Mouse (Mus musculus) midbrain, embryonic 11.5 days (tissue): ENCODE results near the gene Cyp26c1. TPM values are rescaled to one million over a fixed set of nuclear protein-coding genes. Genes with fewer than 3 reads are reported as not detected.

Source experiments
- ATAC-seq: fragments of 200-750 bp; cut with Nextera tagmentation; 2 replicates; pipeline ENCODE4 v1.8.0; 2017; ENCODE audit warnings: moderate TSS enrichment, moderate library complexity; ENCODE audit not compliant: low FRiP score
- DNase-seq: peaks from one replicate; pipeline ENCODE4 v3.0.0; 2015; ENCODE audit warnings: low spot score; ENCODE audit errors: missing footprints
- H3K27ac ChIP-seq: fragments of 300-500 bp; sonication (generic); 2 replicates; pipeline ENCODE4 v1.5.1; 2014; ENCODE audit warnings: low read depth, low read length
- H3K27me3 ChIP-seq: fragments of 300-500 bp; sonication (generic); 2 replicates; pipeline ENCODE4 v1.6.1; 2014; ENCODE audit warnings: mild to moderate bottlenecking, low read length, moderate library complexity, mixed read lengths; ENCODE audit not compliant: control insufficient read depth, insufficient read depth
- H3K36me3 ChIP-seq: fragments of 300-500 bp; sonication (generic); 2 replicates; pipeline ENCODE4 v1.6.1; 2014; ENCODE audit warnings: mild to moderate bottlenecking, low read length, moderate library complexity, mixed read lengths; ENCODE audit not compliant: control insufficient read depth, insufficient read depth
- H3K4me1 ChIP-seq: fragments of 300-500 bp; sonication (generic); 2 replicates; pipeline ENCODE4 v1.6.1; 2014; ENCODE audit warnings: low read length; ENCODE audit not compliant: control insufficient read depth, insufficient read depth
- H3K4me2 ChIP-seq: fragments of 300-500 bp; sonication (generic); 2 replicates; pipeline ENCODE4 v1.6.1; 2014; ENCODE audit warnings: mild to moderate bottlenecking, moderate library complexity
- H3K4me3 ChIP-seq: fragments of 300-500 bp; sonication (generic); 2 replicates; pipeline ENCODE4 v1.5.1; 2014; ENCODE audit warnings: low read depth, low read length
- H3K9ac ChIP-seq: fragments of 300-500 bp; sonication (generic); 2 replicates; pipeline ENCODE4 v1.6.1; 2014; ENCODE audit warnings: low read length
- H3K9me3 ChIP-seq: fragments of 300-500 bp; sonication (generic); 2 replicates; pipeline ENCODE4 v1.6.1; 2016; ENCODE audit warnings: low read length; ENCODE audit not compliant: control insufficient read depth
- WGBS: fragments of 180-500 bp; shearing (Covaris S2); extraction: QIAGEN DNeasy Blood & Tissue Kit; methylation state at CpG from one replicate; pipeline ENCODE4 v1.1.7; 2014; 5-methylcytosine and 5-hydroxymethylcytosine counted together
- polyA plus RNA-seq: library from polyadenylated mRNA; unstranded; fragments of >200 nt; fragmentation: Nextera tagmentation; extraction: Ambion mirVana; gene quantifications from 2 replicates; pipeline ENCODE4 v1.2.1, GENCODE M21; 2014

Cyp26c1 gene
- polyA plus RNA-seq, 1 experiment from 2014 or later: not detected

DNA sequence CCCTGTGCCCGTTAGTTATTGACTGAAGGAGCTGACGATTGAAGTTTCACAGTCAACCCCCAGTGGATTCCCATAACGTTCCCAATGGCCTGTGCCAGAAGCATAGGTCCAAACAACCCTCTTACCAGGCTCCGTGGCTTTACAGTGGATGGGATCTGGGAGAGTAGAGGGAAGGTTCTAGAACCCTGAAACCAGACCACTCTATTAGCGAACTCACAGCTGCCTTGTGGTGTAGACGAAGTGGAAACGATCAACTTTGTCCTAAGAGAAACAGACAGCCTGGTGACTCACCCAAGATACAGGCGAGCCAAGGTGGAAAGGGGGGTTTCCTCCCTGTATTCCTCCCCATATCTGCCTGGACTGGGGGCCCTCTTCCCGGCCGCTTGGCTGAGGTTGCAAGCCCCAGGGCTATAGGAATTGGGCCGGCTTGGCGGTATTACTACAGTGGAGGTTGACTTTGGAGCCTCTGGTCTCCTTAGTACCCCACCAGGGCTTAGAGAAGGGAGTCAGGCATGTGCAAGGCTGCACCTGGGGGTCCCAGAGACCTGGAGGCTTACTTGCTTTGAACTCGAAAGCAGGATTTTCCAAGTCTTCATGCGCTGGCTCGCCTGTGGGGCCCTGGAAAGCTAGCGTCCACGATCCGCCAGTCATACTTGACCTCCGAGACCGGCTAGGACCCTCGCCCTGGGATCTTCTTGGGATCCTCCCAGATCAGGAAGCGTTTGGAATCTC, 11.4 kb downstream of the Cyp26c1 start:
- no peak overlapping the region for H3K27ac ChIP-seq
- H3K4me1 ChIP-seq: peaks cover 26% of the 10 kb centered on the region
- H3K36me3 ChIP-seq: no peaks in the 10 kb centered on the region
- H3K9ac ChIP-seq: no peak overlapping the region
- ATAC-seq (no peak), DNase-seq (peak; percentile 93)
- peak overlapping the region; percentile 24 for H3K4me2 ChIP-seq
- 3% methylated on average over 22 of the region's 22 CpGs for WGBS
- peak overlapping the region; percentile 17; the same call in 1 of the 2 replicates for H3K4me3 ChIP-seq
- H3K9me3 ChIP-seq: no peaks in the 10 kb centered on the region
- H3K27me3 ChIP-seq: peaks cover 96% of the 10 kb centered on the region

DNA sequence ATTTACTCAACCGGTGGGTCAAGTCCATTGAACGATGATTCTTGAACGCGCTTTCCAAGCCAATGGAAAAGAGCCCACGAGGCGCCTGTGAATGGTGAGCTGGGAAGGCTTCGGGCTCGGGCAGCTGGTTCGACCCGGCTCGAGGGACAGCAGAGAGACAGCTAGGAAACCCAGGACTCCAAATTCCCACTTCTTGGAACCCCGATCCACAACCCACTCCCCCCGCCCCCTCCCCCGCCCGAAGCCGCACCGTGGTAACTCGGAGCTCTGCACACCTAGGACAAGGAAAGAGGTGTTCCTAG, 11.9 kb downstream of the Cyp26c1 start:
- Histone ChIP-seq H3K4me1 (peaks cover 26% of the 10 kb centered on the region), H3K36me3 (no peaks in the 10 kb centered on the region), H3K4me3 (peak overlapping the region; percentile 17), H3K27me3 (peaks cover 95% of the 10 kb centered on the region), H3K9ac (no peak overlapping the region), H3K9me3 (no peaks in the 10 kb centered on the region), H3K27ac (no peak overlapping the region), H3K4me2 (peak overlapping the region; percentile 29)
- DNase-seq (no peak), ATAC-seq (no peak)
- WGBS: 1% methylated on average over 18 of the region's 18 CpGs

DNA sequence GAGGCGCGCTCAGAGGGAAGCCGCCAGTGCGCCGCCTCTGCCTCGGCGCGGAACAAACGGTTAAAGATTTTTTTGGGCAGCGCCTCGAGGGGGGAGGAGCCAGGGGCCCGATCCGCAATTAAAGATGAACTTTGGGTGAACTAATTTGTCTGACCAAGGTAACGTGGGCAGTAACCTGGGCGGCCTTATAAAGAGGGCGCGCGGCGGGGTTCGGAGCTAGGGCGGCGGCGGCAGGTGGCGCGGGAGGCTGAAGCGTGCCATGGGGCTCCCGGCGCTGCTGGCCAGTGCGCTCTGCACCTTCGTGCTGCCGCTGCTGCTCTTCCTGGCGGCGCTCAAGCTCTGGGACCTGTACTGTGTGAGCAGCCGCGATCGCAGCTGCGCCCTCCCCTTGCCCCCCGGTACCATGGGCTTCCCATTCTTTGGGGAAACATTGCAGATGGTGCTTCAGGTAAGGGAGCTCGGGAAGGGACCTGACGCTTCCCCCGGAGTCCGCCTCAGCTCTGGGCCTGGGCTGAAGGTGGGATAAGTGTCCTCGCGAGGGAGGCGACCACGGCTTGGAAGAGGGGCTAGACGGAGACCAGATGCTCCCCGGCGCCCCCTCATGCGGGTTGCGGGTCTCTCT, 12.4 kb downstream of the Cyp26c1 start, which contains the start of gene Cyp26a1:
Gene Cyp26a1 (plus strand): TSS at position 148 of the 622 bp plus-strand sequence.
- Histone ChIP-seq H3K36me3 (no peaks in the 10 kb centered on the region), H3K9me3 (no peaks in the 10 kb centered on the region), H3K9ac (no peak within 1 kb of the TSS), H3K27me3 (peaks cover 95% of the 10 kb centered on the region), H3K4me1 (peaks cover 26% of the 10 kb centered on the region), H3K27ac (no peak within 1 kb of the TSS), H3K4me2 (peak within 1 kb of the TSS; percentile 29), H3K4me3 (peak within 1 kb of the TSS; percentile 17)
- WGBS: under 1% methylated on average over 51 of the region's 51 CpGs
- DNase-seq: peak; percentile 95
- ATAC-seq: no peak

DNA sequence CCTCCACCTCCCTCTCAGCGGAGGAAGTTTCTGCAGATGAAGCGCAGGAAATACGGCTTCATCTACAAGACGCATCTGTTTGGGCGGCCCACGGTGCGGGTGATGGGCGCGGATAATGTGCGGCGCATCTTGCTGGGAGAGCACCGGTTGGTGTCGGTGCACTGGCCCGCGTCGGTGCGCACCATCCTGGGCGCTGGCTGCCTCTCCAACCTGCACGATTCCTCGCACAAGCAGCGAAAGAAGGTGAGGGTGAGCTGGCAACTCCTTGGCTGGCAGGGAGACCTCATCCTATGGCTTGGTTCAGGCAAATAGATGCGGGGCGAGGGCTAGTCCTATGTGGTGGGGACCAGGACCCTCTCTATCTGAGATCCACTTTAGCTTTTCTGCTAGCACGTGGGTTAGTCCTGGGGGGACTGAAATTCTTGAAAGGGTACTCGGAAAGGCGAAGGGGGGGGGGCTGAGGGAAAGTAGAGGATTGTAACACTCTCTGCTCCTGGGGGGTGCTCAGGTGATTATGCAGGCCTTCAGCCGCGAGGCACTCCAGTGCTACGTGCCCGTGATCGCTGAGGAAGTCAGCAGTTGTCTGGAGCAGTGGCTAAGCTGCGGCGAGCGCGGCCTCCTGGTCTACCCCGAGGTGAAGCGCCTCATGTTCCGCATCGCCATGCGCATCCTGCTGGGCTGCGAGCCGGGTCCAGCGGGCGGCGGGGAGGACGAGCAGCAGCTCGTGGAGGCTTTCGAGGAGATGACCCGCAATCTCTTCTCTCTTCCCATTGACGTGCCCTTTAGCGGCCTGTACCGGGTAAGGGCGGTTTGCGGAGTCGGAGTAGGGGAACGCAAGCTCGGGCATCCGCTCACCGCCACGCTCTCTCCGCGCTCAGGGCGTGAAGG, 13.1 kb downstream of the Cyp26c1 start:
- Histone ChIP-seq H3K4me1 (peaks cover 26% of the 10 kb centered on the region), H3K4me2 (peak overlapping the region; percentile 29), H3K9ac (no peak overlapping the region), H3K27me3 (peaks cover 92% of the 10 kb centered on the region), H3K36me3 (no peaks in the 10 kb centered on the region), H3K9me3 (no peaks in the 10 kb centered on the region), H3K27ac (no peak overlapping the region), H3K4me3 (peak overlapping the region; percentile 17)
- under 1% methylated on average over 62 of the region's 63 CpGs for WGBS
- ATAC-seq: no peak
- peak; percentile 95 for DNase-seq

DNA sequence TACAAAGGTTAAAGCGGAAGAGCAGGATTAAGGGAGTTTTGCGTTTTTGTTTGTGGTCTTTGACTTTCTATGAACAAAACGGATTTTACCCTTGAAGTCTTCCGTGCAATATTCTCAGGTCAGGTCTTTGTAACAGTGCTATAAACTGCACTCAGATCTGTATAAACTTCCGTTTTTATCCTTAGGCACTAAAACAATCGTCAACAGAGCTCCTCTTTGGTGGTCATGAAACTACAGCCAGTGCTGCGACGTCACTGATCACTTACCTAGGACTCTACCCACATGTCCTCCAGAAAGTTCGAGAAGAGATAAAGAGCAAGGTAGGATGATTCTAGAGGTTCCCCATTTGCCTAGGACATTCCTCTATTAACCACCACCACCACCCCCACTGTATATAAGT, 14.3 kb downstream of the Cyp26c1 start:
- WGBS: 15% methylated on average over 9 of the region's 9 CpGs
- H3K27ac ChIP-seq: no peak overlapping the region
- no peak overlapping the region for H3K4me2 ChIP-seq
- no peak overlapping the region for H3K9ac ChIP-seq
- no peak overlapping the region for H3K4me3 ChIP-seq
- DNase-seq: peak; percentile 91
- ATAC-seq: no peak
- H3K4me1 ChIP-seq: peaks cover 26% of the 10 kb centered on the region
- no peaks in the 10 kb centered on the region for H3K9me3 ChIP-seq
- H3K36me3 ChIP-seq: no peaks in the 10 kb centered on the region
- H3K27me3 ChIP-seq: peaks cover 81% of the 10 kb centered on the region

DNA sequence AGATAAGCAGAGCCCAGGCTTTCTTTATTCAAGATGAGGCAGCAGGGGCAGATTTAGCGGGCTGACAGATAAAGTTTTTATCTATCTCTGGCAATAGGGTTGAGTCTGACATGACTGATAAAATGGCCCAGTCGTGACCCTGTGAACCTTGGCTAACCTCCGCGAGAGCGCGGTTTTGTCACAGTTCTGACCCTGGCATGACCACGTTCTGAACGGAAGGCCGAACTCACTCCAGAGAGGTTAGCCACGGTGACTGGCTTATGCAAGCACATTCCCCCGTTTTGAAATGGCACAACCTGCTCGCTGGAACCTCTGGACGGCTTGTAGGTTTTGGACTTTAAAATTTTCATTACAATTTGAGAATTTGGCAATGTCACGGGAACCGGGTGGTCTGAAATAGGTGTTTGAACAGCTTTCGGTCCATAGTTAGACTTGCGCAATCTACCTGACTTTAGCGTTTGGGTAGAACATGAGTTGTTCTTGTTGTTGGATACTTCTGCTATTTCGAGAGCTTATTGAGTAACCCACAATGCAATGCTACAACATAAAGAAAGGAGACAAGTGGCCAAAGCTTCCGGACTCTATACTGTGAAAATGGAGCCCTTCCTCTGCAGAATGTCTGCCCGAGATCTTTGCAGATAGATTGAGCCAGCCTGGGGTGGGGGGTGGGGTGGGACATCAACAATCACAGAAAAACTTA, 17.1 kb downstream of the Cyp26c1 start:
- ATAC-seq: no peak

DNA sequence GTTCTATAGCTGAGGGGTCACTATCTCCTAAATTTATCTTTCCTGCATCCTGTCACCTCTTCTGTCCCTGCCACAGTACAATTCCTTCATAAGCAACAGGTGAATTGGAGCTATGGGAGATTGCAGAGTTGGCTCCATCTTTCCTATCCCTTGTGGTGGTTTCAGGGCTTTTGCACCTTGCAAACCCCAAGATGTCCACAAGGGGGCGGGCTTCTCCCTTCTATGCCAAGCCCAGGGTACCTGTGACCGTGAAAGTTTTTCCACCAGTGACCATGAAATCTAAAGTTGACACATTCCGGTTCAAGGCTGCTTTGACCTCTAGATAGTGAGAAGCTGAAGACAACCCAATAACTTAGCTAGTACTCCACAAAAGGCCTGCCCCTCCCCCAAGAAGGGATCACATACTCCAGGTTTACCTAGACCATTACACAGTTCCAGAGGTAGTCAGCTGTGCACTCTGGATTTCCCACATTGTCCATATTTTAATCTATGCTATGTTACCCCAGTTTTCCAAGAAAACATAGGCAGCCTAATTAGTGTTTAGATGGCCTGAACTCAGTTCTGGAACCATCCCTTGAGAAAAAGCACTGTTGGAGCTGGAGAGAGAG, 18.6 kb downstream of the Cyp26c1 start:
- WGBS: 16% methylated on average over 3 of the region's 3 CpGs
- Histone ChIP-seq H3K4me2 (no peak overlapping the region), H3K4me3 (no peak overlapping the region), H3K27ac (no peak overlapping the region), H3K9me3 (no peaks in the 10 kb centered on the region), H3K36me3 (no peaks in the 10 kb centered on the region), H3K27me3 (peaks cover 38% of the 10 kb centered on the region), H3K4me1 (peaks cover 3% of the 10 kb centered on the region; the same call in 1 of the 2 replicates), H3K9ac (no peak overlapping the region)
- ATAC-seq: no peak
- DNase-seq: peak; percentile 98

More for the DNA sequence above, 17.1 kb downstream of the Cyp26c1 start:
- DNase-seq: no peak
- no peak overlapping the region for H3K4me3 ChIP-seq
- H3K4me1 ChIP-seq: peaks cover 14% of the 10 kb centered on the region
- no peaks in the 10 kb centered on the region for H3K9me3 ChIP-seq
- H3K4me2 ChIP-seq: no peak overlapping the region
- H3K9ac ChIP-seq: no peak overlapping the region
- H3K27ac ChIP-seq: no peak overlapping the region
- peaks cover 52% of the 10 kb centered on the region for H3K27me3 ChIP-seq
- no peaks in the 10 kb centered on the region for H3K36me3 ChIP-seq
- WGBS: 79% methylated on average over 21 of the region's 21 CpGs

DNA sequence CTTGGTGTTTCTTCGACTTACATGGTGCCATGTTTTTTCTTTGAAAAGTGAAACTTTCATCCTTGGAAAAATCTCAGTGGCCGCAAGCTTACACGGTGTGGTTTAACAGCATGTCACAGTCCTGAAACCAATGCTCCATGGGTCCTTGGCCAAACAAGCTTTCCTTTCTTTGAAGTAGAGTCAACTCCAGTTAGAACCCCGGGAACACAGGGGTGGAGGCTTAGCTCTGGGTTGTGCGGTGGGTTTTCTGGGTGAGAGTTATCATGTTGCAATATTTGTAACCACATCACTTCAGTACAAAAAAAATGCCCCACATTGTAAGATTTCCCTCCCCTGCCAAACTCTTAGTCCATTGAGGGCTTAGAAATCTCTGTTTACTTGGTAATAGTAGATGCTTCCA, 20.3 kb downstream of the Cyp26c1 start:
- 87% methylated on average over 5 of the region's 5 CpGs for WGBS
- H3K9me3 ChIP-seq: no peaks in the 10 kb centered on the region
- no peak for ATAC-seq
- H3K9ac ChIP-seq: no peak overlapping the region
- no peak for DNase-seq
- H3K27ac ChIP-seq: no peak overlapping the region
- no peaks in the 10 kb centered on the region for H3K4me1 ChIP-seq
- H3K4me2 ChIP-seq: no peak overlapping the region
- no peak overlapping the region for H3K4me3 ChIP-seq
- no peaks in the 10 kb centered on the region for H3K36me3 ChIP-seq
- peaks cover 20% of the 10 kb centered on the region for H3K27me3 ChIP-seq
